In the genomic region with DNA sequence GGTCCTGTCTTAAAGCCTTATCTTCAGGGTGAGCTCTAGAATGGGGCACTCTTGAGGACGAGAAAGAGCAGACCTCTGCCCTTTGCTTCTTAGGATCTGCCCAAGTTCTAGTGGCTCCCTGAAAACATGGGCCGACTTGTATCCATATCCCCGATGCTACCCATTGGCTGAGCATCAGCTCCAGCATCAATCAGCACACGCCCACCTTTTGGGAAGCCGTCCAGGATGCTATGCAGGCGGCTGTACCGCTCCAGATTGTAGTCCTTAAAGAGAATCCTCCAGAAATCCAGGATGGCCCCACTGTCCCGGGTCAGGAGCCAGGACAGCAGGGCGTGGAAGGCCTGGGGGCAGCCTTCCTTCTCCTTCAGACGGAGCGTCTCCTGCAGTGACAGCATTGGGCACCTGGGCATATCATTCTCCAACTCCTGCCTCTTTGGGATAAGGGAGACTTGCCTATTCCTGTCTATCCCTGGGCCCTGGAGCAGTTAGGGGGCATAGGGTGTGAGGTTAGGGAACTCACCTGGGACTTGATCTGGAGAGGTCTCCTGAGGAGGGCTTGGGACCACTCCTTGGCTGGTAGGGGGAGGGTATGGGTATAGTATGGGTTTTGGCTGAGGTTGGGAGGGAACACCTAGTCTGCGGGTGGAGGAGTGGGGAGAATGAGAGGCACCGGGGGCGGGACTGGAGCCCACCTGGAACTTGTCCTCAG, we compare ENCODE assay signal across 9 mouse cellular contexts. TPM values are rescaled to one million over a fixed set of nuclear protein-coding genes. Genes with fewer than 3 reads are reported as not detected.
A peak's percentile ranks its signal among the peaks of the same experiment; 100 is the strongest.
DNase-seq lines count a peak whose midpoint lies in the region; ATAC-seq and TF ChIP-seq lines count a peak whose summit lies in the region.
"Had no signal": no experiment of that assay in that cellular context is flagged by ENCODE, and none has a peak within 500 bp of the region (broad histone marks: within the 10 kb centered on the region; RNA-seq: fewer than 3 reads in every experiment).

No protein-coding gene starts in this region.

- H3K9ac ChIP-seq in hindbrain, embryonic 15.5 days: 0 out of 2 replicates have a peak overlapping the region, but pooled peaks have one; percentile 25
- H3K9ac ChIP-seq in liver, postnatal 0 days (replicated peaks): no peak overlapping the region

- no peaks in the 10 kb centered on the region for H3K36me3 ChIP-seq in testis, adult 2 months (ENCODE audit: control insufficient read depth, insufficient read depth, low read length)
- no peaks in the 10 kb centered on the region for H3K36me3 ChIP-seq in hindbrain, embryonic 15.5 days
- H3K36me3 ChIP-seq in liver, postnatal 0 days (replicated peaks; ENCODE audit: insufficient read depth, low read length): no peaks in the 10 kb centered on the region

- TF ChIP-seq CTCF in testis, adult 2 months (IDR thresholded peaks at IDR 0.05; ENCODE audit: control insufficient read depth, insufficient read depth, insufficient replicate concordance, low read depth, low read length): no peak
- no peak for TF ChIP-seq CTCF in liver, postnatal 0 days (IDR thresholded peaks at IDR 0.05; ENCODE audit: low read depth)

- peaks cover 13% of the 10 kb centered on the region for H3K4me1 ChIP-seq in testis, adult 2 months (ENCODE audit: control insufficient read depth, insufficient read depth, low read length)
- H3K4me1 ChIP-seq in hindbrain, embryonic 15.5 days (replicated peaks): peaks cover 8% of the 10 kb centered on the region
- H3K4me1 ChIP-seq in liver, postnatal 0 days (ENCODE audit: insufficient read depth): peaks cover 7% of the 10 kb centered on the region

- peak overlapping the region; percentile 45 for H3K4me3 ChIP-seq in testis, adult 2 months (ENCODE audit: control insufficient read depth, low read depth, low read length)
- peak overlapping the region; percentile 32 for H3K4me3 ChIP-seq in hindbrain, embryonic 15.5 days
- H3K4me3 ChIP-seq in liver, postnatal 0 days (ENCODE audit: low read depth, low read length): no peak overlapping the region

- DNase-seq in testis, postnatal 10 days (ENCODE audit: low spot score): no peak
- DNase-seq in liver, postnatal 0 days: no peak
- peak; percentile 21 for DNase-seq in telencephalon, adult 2 months (ENCODE audit: low read depth, low spot score)
- no peak for DNase-seq in urinary bladder, postnatal 10 days (ENCODE audit: low spot score)
- no peak for DNase-seq in retina, postnatal 1 day
- DNase-seq in T-cell, adult 2 months (ENCODE audit: low spot score): no peak

- H3K27me3 ChIP-seq in testis, adult 2 months (ENCODE audit: control insufficient read depth, insufficient read depth, low read length): no peaks in the 10 kb centered on the region
- H3K27me3 ChIP-seq in hindbrain, embryonic 15.5 days: no peaks in the 10 kb centered on the region
- 0 out of 2 replicates have a peak, but pooled peaks cover 8% of the 10 kb centered on the region for H3K27me3 ChIP-seq in liver, postnatal 0 days (ENCODE audit: insufficient read depth, low read length)

- no peak for TF ChIP-seq EP300 in liver, postnatal 0 days (IDR thresholded peaks at IDR 0.05; ENCODE audit: low read depth)

- no peak overlapping the region for H3K27ac ChIP-seq in testis, adult 2 months (ENCODE audit: control insufficient read depth, insufficient read depth, low read depth, low read length)
- H3K27ac ChIP-seq in hindbrain, embryonic 15.5 days (replicated peaks): no peak overlapping the region
- H3K27ac ChIP-seq in liver, postnatal 0 days (ENCODE audit: low read depth): no peak overlapping the region
- H3K27ac ChIP-seq: macrophage had no signal

- peak; percentile 24; the same call in 1 of the 2 replicates for ATAC-seq in hindbrain, embryonic 15.5 days (ENCODE audit: low FRiP score, low read depth)
- ATAC-seq in liver, postnatal 0 days: 0 out of 2 replicates have a peak, but pooled peaks have one; percentile 2

- TF ChIP-seq POLR2A in testis, adult 2 months (IDR thresholded peaks at IDR 0.05; ENCODE audit: control insufficient read depth, low read depth, low read length): no peak

- WGBS in hindbrain, embryonic 15.5 days: 64% methylated on average over 14 of the region's 14 CpGs
- 62% methylated on average over 14 of the region's 14 CpGs for WGBS in liver, postnatal 0 days (ENCODE audit: insufficient replicate concordance)

- H3K9me3 ChIP-seq in hindbrain, embryonic 15.5 days: no peaks in the 10 kb centered on the region
- no peaks in the 10 kb centered on the region for H3K9me3 ChIP-seq in liver, postnatal 0 days (ENCODE audit: low read length)

- H3K4me2 ChIP-seq in hindbrain, embryonic 15.5 days: peak overlapping the region; percentile 56
- H3K4me2 ChIP-seq in liver, postnatal 0 days (ENCODE audit: low read depth, low read length): peak overlapping the region; percentile 54

RNA-seq across cellular contexts. Expression of gene Aire, which starts 0.6 kb away (rescaled TPM):
- 1.7 and 1.8 TPM in 2 replicates for polyA plus RNA-seq in testis, adult 2 months (2012; rRNA removed)
- polyA plus RNA-seq in hindbrain, embryonic 15.5 days (2015; fragmentation: Nextera tagmentation; extraction: Ambion mirVana): 0.51 TPM in 1 of 2 replicates, not detected in the other
- polyA plus RNA-seq in liver, postnatal 0 days (2015; fragmentation: Nextera tagmentation; extraction: Ambion mirVana): not detected in 2 replicates
- polyA plus RNA-seq: macrophage had no signal

RNA-seq across cellular contexts. Expression of gene Dnmt3l, which starts 1.1 kb away (rescaled TPM):
- polyA plus RNA-seq in testis, adult 2 months (2012; rRNA removed): 15.7 and 16.2 TPM in 2 replicates
- not detected in 2 replicates for polyA plus RNA-seq in hindbrain, embryonic 15.5 days (2015; fragmentation: Nextera tagmentation; extraction: Ambion mirVana)
- polyA plus RNA-seq in liver, postnatal 0 days (2015; fragmentation: Nextera tagmentation; extraction: Ambion mirVana): not detected in 2 replicates

RNA-seq across cellular contexts. Expression of gene Icosl, which starts 26.3 kb away (rescaled TPM):
- 2.2 and 3.1 TPM in 2 replicates for polyA plus RNA-seq in testis, adult 2 months (2012; rRNA removed)
- polyA plus RNA-seq in hindbrain, embryonic 15.5 days (2015; fragmentation: Nextera tagmentation; extraction: Ambion mirVana): 0.71 and 0.96 TPM in 2 replicates
- 0.86 and 1.2 TPM in 2 replicates for polyA plus RNA-seq in liver, postnatal 0 days (2015; fragmentation: Nextera tagmentation; extraction: Ambion mirVana)

RNA-seq across cellular contexts. Expression of gene Pfkl, which starts 33.0 kb away (rescaled TPM):
- 16.3 and 18.3 TPM in 2 replicates for polyA plus RNA-seq in testis, adult 2 months (2012; rRNA removed)
- polyA plus RNA-seq in hindbrain, embryonic 15.5 days (2015; fragmentation: Nextera tagmentation; extraction: Ambion mirVana): 120 and 126 TPM in 2 replicates
- 23.5 and 31.3 TPM in 2 replicates for polyA plus RNA-seq in liver, postnatal 0 days (2015; fragmentation: Nextera tagmentation; extraction: Ambion mirVana)

Comparison
In these comparisons a context has a peak if more than half of its experiments do, and no peak if none do; other contexts are left out.
1. RNA of gene Dnmt3l, which starts 1.1 kb away (polyA plus RNA-seq): 15.7 to 16.2 TPM in testis, adult 2 months; not detected in hindbrain, embryonic 15.5 days and not detected in liver, postnatal 0 days; every median in the first group is over 10 times any median in the second.